ENCODE assay signal across 8 mouse cellular contexts in the genomic region with DNA sequence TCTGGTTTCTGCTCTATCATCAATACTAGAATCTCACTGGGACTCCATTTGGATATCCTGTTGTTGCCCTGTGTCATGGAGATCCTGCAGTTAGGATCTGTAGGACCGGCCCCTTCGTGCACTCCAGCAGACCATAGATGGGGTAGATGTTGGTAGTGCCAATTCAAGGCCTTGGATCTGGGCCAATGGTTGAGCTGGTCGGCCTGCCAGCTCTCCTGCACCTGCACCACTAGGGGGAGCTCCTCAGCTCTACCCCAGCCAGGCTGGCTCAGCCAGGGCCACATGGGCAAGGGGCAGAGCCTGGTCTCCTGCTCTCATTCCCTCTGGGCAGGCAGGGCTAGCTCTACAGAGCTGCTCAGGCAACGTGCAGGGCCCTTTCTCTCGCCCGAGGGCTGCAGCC.
A peak's percentile ranks its signal among the peaks of the same experiment; 100 is the strongest.
DNase-seq lines count a peak whose midpoint lies in the region; ATAC-seq and TF ChIP-seq lines count a peak whose summit lies in the region.

No protein-coding gene starts in this region.

- ATAC-seq in granulocyte monocyte progenitor cell, adult 5-6 weeks (replicated peaks; ENCODE audit: poor library complexity, severe bottlenecking), result peak; percentile 78

- H3K4me3 ChIP-seq in lung, adult 2 months (replicated peaks; ENCODE audit: extremely low read depth, low read depth, low read length), result no peak overlapping the region

- 81% methylated on average over 6 of the region's 6 CpGs for WGBS in lung, adult 2 months

- no peak for TF ChIP-seq POLR2A in lung, adult 2 months (IDR thresholded peaks at IDR 0.05; ENCODE audit: borderline replicate concordance, extremely low read depth, low read depth, low read length)

- TF ChIP-seq CTCF in lung, adult 2 months (IDR thresholded peaks at IDR 0.05; ENCODE audit: insufficient read depth, low read length), result peak; percentile 73

- DNase-seq in cerebellum, postnatal 25 days, result peak; percentile 14 to 45
- DNase-seq in cerebellum, adult 8-10 months, result no peak
- DNase-seq in 3T3-L1 (ENCODE audit: low read depth, low spot score), result peak; percentile 45
- peak; percentile 61 to 71 for DNase-seq in adrenal gland, adult 18-20 months (ENCODE audit: low spot score in 2 of 2)
- DNase-seq in lung, adult 2 months, result peak; percentile 67
- peak; percentile 56 to 86 for DNase-seq in spleen, postnatal 4 days (ENCODE audit: low spot score in 2 of 2)
- no peak for DNase-seq in left cerebral cortex, adult 9 months (ENCODE audit: low spot score in 2 of 2)

- H3K4me1 ChIP-seq in lung, adult 2 months (ENCODE audit: control insufficient read depth, insufficient read depth, low read length), result no peaks in the 10 kb centered on the region

Comparison
In these comparisons a context has a peak if more than half of its experiments do, and no peak if none do; other contexts are left out.
1. DNase-seq: peak in cerebellum, postnatal 25 days (2 of 2), 3T3-L1 (single experiment), adrenal gland, adult 18-20 months (2 of 2), lung, adult 2 months (single experiment) and spleen, postnatal 4 days (2 of 2); none in cerebellum, adult 8-10 months (single experiment) and left cerebral cortex, adult 9 months (0 of 2).